Mouse (Mus musculus): ENCODE data around the gene Hebp1. TPM values are rescaled to one million over a fixed set of nuclear protein-coding genes. Genes with fewer than 3 reads are reported as not detected.

The Hebp1 gene
- polyA plus RNA-seq, 1 experiment, result 33.8 TPM

GRCm38 (mm10) chr6:135138746-135139145 lies 59.1 kb downstream of the Hebp1 start:
- no peak for TF ChIP-seq POLR2A (IDR thresholded peaks at IDR 0.05; ENCODE audit: borderline replicate concordance, extremely low read depth, low read depth, low read length)
- TF ChIP-seq CTCF (IDR thresholded peaks at IDR 0.05; ENCODE audit: insufficient read depth, low read length), result no peak
- Histone ChIP-seq H3K4me3 (replicated peaks; ENCODE audit: extremely low read depth, low read depth, low read length) (no peak overlapping the region), H3K4me1 (ENCODE audit: control insufficient read depth, insufficient read depth, low read length) (no peaks in the 10 kb centered on the region)
- 80% methylated on average over 14 of the region's 14 CpGs for WGBS
- DNase-seq, result no peak

- no peak for DNase-seq
- WGBS, result 57% methylated on average over 7 of the region's 7 CpGs
- no peaks in the 10 kb centered on the region for H3K4me1 ChIP-seq (ENCODE audit: control insufficient read depth, insufficient read depth, low read length)
- no peak overlapping the region for H3K4me3 ChIP-seq (replicated peaks; ENCODE audit: extremely low read depth, low read depth, low read length)
- no peak for TF ChIP-seq POLR2A (IDR thresholded peaks at IDR 0.05; ENCODE audit: borderline replicate concordance, extremely low read depth, low read depth, low read length)
- TF ChIP-seq CTCF (IDR thresholded peaks at IDR 0.05; ENCODE audit: insufficient read depth, low read length), result no peak
These were observed 59.6 kb downstream of the Hebp1 start for GRCm38 (mm10) chr6:135138207-135138606.

GRCm38 (mm10) chr6:135137736-135138135 lies 60.1 kb downstream of the Hebp1 start:
- no peak for DNase-seq
- WGBS, result 60% methylated on average over 9 of the region's 9 CpGs

GRCm38 (mm10) chr6:135136439-135137161 lies 61.2 kb downstream of the Hebp1 start:
- no peak for TF ChIP-seq POLR2A (IDR thresholded peaks at IDR 0.05; ENCODE audit: borderline replicate concordance, extremely low read depth, low read depth, low read length)
- no peak for TF ChIP-seq CTCF (IDR thresholded peaks at IDR 0.05; ENCODE audit: insufficient read depth, low read length)
- H3K4me3 ChIP-seq (replicated peaks; ENCODE audit: extremely low read depth, low read depth, low read length), result no peak overlapping the region
- H3K4me1 ChIP-seq (ENCODE audit: control insufficient read depth, insufficient read depth, low read length), result no peaks in the 10 kb centered on the region
- 34% methylated on average over 11 of the region's 11 CpGs for WGBS
- DNase-seq, result no peak

More at GRCm38 (mm10) chr6:135137736-135138135, 60.1 kb downstream of the Hebp1 start:
- TF ChIP-seq CTCF (IDR thresholded peaks at IDR 0.05; ENCODE audit: insufficient read depth, low read length), result no peak
- no peak for TF ChIP-seq POLR2A (IDR thresholded peaks at IDR 0.05; ENCODE audit: borderline replicate concordance, extremely low read depth, low read depth, low read length)
- Histone ChIP-seq H3K4me1 (ENCODE audit: control insufficient read depth, insufficient read depth, low read length) (no peaks in the 10 kb centered on the region), H3K4me3 (replicated peaks; ENCODE audit: extremely low read depth, low read depth, low read length) (no peak overlapping the region)

- no peaks in the 10 kb centered on the region for H3K4me1 ChIP-seq (ENCODE audit: control insufficient read depth, insufficient read depth, low read length)
- 66% methylated on average over 4 of the region's 4 CpGs for WGBS
- no peak for DNase-seq
- TF ChIP-seq CTCF (IDR thresholded peaks at IDR 0.05; ENCODE audit: insufficient read depth, low read length) (no peak), POLR2A (IDR thresholded peaks at IDR 0.05; ENCODE audit: borderline replicate concordance, extremely low read depth, low read depth, low read length) (no peak)
- H3K4me3 ChIP-seq (replicated peaks; ENCODE audit: extremely low read depth, low read depth, low read length), result no peak overlapping the region
These were observed 62.1 kb downstream of the Hebp1 start for GRCm38 (mm10) chr6:135135735-135136134.

GRCm38 (mm10) chr6:135133486-135133885 lies 64.3 kb downstream of the Hebp1 start:
- TF ChIP-seq POLR2A (IDR thresholded peaks at IDR 0.05; ENCODE audit: borderline replicate concordance, extremely low read depth, low read depth, low read length) (no peak), CTCF (IDR thresholded peaks at IDR 0.05; ENCODE audit: insufficient read depth, low read length) (no peak)
- Histone ChIP-seq H3K4me3 (replicated peaks; ENCODE audit: extremely low read depth, low read depth, low read length) (no peak overlapping the region), H3K4me1 (ENCODE audit: control insufficient read depth, insufficient read depth, low read length) (no peaks in the 10 kb centered on the region)
- DNase-seq, result no peak
- WGBS, result 88% methylated on average over 9 of the region's 9 CpGs

GRCm38 (mm10) chr6:135133086-135133485 lies 64.7 kb downstream of the Hebp1 start:
- Histone ChIP-seq H3K4me3 (replicated peaks; ENCODE audit: extremely low read depth, low read depth, low read length) (no peak overlapping the region), H3K4me1 (ENCODE audit: control insufficient read depth, insufficient read depth, low read length) (no peaks in the 10 kb centered on the region)
- no peak for TF ChIP-seq POLR2A (IDR thresholded peaks at IDR 0.05; ENCODE audit: borderline replicate concordance, extremely low read depth, low read depth, low read length)
- no peak for TF ChIP-seq CTCF (IDR thresholded peaks at IDR 0.05; ENCODE audit: insufficient read depth, low read length)
- no peak for DNase-seq
- WGBS, result 83% methylated on average over 7 of the region's 7 CpGs

GRCm38 (mm10) chr6:135124755-135125380 lies 73.0 kb downstream of the Hebp1 start:
- WGBS, result 60% methylated on average over 5 of the region's 5 CpGs
- DNase-seq, result no peak

GRCm38 (mm10) chr6:135118183-135118582 lies 79.6 kb downstream of the Hebp1 start, which contains the start of gene Gprc5d:
TSS of gene Gprc5d (minus strand) at chr6:135118283.
- Histone ChIP-seq H3K4me1 (ENCODE audit: control insufficient read depth, insufficient read depth, low read length) (no peaks in the 10 kb centered on the region), H3K4me3 (replicated peaks; ENCODE audit: extremely low read depth, low read depth, low read length) (no peak within 1 kb of the TSS)
- WGBS, result 86% methylated on average over 5 of the region's 5 CpGs
- DNase-seq, result no peak
- TF ChIP-seq CTCF (IDR thresholded peaks at IDR 0.05; ENCODE audit: insufficient read depth, low read length), result no peak
- TF ChIP-seq POLR2A (IDR thresholded peaks at IDR 0.05; ENCODE audit: borderline replicate concordance, extremely low read depth, low read depth, low read length), result no peak

More at GRCm38 (mm10) chr6:135124755-135125380, 73.0 kb downstream of the Hebp1 start:
- H3K4me1 ChIP-seq (ENCODE audit: control insufficient read depth, insufficient read depth, low read length), result no peaks in the 10 kb centered on the region
- no peak overlapping the region for H3K4me3 ChIP-seq (replicated peaks; ENCODE audit: extremely low read depth, low read depth, low read length)
- TF ChIP-seq POLR2A (IDR thresholded peaks at IDR 0.05; ENCODE audit: borderline replicate concordance, extremely low read depth, low read depth, low read length), result no peak
- no peak for TF ChIP-seq CTCF (IDR thresholded peaks at IDR 0.05; ENCODE audit: insufficient read depth, low read length)

- 87% methylated on average over 8 of the region's 8 CpGs for WGBS
- TF ChIP-seq CTCF (IDR thresholded peaks at IDR 0.05; ENCODE audit: insufficient read depth, low read length) (no peak), POLR2A (IDR thresholded peaks at IDR 0.05; ENCODE audit: borderline replicate concordance, extremely low read depth, low read depth, low read length) (no peak)
- Histone ChIP-seq H3K4me1 (ENCODE audit: control insufficient read depth, insufficient read depth, low read length) (no peaks in the 10 kb centered on the region), H3K4me3 (replicated peaks; ENCODE audit: extremely low read depth, low read depth, low read length) (no peak overlapping the region)
- no peak for DNase-seq
These were observed 81.3 kb downstream of the Hebp1 start for GRCm38 (mm10) chr6:135116479-135116878.
